Mouse (Mus musculus) gastrocnemius, postnatal 25 days (tissue): ENCODE data around the gene Pidd1. TPM values are rescaled to one million over a fixed set of nuclear protein-coding genes. Genes with fewer than 3 reads are reported as not detected.

Source experiments
- DNase-seq: peaks from one replicate; pipeline ENCODE4 v3.0.0; 2022
- total RNA-seq, 2 experiments: library from RNA; stranded (reverse); gene quantifications; 1 replicate in 1 of 2; 2 replicates in 1 of 2; pipeline ENCODE4 v1.2.3; 2021

The Pidd1 gene
- total RNA-seq, 2 experiments from 2014 or later: 0.18 to 0.75 TPM

DNA sequence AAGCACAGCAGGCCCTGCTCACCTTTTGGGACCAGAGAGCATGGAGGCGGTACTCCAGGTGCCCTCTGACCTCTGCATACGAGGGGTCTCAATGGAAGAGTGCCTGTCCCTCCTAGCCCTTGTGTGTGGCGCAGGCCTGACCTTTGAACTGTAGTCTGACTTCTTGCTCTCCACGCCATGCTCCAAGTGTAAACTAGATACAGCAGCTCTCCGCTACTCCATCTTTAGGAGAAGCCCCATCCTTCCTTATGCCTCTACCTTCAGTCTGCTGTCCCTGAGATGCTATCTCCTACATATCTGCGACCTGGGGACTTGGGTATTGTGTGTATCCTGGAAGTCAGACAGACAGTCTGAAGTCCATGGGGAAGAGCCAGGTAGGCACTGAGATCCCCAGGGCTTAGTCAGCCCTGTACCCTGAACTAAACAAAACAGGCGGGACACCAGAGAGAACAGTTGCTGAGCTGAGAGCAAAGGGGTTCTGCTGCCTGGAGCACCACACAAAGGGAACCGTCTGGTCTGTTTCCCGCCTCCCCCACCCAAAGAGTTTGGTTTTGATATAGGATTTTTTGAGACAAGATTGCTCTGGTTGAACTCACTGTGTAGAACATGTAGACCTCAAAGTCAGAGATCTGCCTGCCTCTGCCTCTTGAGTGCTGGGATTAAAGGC lies 7.8 kb downstream of the Pidd1 start:
- DNase-seq: no peak

GRCm38 (mm10) chr7:141435129-141435855 lies 8.5 kb downstream of the Pidd1 start:
- DNase-seq: peak; percentile 60

- DNase-seq: peak; percentile 58
These were observed 9.4 kb downstream of the Pidd1 start for GRCm38 (mm10) chr7:141434464-141434863.

- DNase-seq: no peak
These were observed 10.1 kb downstream of the Pidd1 start for GRCm38 (mm10) chr7:141433517-141434400.

DNA sequence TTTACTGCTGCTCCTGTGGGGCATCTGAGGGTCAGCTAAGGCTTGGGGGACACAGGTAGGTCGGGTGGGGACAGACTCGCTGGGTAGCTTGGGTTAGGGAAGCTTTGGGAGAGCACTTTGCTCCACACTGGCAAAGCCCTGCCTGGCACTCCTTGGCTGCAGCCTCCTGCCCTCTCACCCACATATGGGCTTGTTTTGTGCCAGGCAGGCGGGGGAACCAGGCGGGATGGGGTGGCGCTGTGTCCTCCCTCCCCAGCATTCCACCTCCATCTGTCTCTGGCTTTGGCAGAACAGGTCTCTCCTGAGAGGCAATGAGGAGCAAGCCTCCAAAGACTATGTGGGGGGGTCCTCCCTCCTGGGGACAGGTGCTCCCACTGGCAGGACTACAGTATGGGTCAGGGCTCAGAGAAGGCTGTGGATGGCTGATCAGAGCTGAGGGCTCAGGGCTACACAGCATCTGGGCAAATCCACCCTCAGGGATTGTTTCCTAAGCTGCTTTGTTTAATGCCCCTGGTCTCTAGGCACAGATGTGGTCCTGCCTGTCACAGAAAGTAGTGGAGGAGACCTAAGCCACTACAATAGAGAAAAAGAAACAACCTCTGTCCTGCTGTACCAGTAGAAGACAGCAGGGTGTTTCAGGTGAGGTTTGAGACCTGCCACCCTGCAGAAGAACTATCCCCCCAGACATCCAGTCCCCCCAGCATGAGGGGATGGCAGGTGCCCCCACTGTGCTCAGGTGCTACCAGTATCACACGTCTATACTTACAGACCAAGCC lies 10.9 kb downstream of the Pidd1 start:
- DNase-seq: peak; percentile 83

DNA sequence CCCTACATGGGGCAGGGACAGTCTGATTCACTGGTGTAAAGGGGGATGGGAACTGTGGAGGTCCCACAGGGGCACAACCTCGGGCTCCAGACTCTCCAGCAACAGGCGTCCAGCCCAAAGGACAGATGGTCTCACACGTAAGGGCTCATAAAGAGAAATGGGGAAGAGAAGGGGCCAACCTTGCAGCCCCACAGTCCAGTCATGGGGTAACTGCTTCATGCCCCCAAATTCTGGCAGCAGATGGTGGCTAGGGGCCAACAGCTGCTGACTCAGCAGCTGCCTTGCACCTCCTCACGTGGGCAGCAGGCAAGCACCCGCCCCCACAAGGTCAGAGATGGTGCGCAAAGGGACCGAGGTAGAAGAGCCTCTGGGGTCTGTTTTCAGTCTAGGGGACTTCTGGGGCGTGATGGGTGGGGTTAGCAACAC lies 11.6 kb downstream of the Pidd1 start:
- no peak for DNase-seq

DNA sequence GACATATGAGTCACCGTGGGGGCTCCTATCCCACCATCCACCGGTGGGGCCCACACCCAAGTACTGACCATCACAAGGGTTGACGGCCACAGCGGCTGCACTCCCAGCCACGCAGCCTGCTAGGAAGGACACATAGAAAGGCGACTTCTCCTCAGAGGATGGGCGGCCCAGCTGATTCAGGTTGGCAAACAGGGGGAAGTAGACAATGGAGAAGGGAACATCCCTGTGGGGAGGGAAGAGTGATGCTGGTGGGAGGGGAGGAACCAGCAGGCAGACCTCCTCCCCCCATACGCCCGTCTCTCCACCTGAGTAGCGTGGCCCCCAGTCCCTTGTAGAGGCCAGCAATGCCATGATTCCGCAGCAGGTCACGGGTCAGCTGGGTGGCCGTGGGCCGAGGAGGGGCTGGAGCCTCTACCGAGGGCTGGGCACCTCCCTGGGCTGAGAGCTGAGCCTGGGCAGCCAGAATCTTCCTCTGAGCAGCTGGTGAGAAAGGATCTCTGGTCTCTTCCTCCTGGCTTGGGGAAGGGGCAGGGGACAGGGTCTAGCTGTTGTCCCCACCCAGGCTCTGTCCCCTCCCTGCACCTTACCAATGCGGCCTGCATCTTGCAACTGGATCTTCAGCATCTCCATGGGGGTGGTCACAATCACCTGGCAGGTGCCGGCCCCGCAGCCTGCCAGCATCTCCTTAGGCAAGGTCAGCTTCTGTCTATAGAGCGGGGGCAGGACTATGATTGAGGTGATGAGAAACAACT lies 12.2 kb downstream of the Pidd1 start:
- no peak for DNase-seq

- no peak for DNase-seq
These were observed 13.1 kb downstream of the Pidd1 start for GRCm38 (mm10) chr7:141430585-141431240.

DNA sequence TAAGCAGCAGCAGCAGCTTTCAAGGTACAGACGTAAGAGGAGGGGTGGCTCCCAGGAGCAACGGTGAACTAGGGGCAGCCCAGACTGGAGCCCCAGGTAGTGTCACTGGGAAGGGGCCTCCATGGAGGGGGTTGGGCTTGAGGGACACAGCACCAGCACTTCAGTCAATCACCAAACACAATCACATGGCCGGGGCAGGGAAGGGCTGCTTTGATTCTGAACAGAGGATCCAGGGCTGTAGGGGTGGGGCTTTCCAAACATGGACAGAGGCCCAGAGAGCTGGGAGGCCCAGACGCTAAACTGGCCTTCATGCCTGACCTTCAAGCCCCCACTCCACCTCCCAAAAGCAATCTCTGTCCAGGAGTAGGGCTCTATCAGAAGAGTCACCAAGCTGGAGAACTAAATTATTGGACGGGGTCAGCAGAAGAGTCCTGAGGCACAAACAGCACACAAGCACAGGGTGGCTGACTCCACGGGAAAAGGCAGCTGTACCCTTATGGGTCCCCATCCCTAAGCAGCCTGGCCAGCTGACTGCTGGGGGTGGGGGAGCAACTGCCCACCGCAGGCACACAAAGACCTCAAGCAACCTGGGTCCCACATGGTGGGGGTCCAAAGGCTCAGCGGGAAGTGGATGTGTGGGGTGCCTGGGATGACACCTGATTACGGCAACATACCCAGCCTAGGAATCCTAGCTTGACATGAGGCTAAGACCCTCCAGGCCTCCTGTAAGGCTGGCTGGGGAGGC lies 13.8 kb downstream of the Pidd1 start:
- no peak for DNase-seq

DNA sequence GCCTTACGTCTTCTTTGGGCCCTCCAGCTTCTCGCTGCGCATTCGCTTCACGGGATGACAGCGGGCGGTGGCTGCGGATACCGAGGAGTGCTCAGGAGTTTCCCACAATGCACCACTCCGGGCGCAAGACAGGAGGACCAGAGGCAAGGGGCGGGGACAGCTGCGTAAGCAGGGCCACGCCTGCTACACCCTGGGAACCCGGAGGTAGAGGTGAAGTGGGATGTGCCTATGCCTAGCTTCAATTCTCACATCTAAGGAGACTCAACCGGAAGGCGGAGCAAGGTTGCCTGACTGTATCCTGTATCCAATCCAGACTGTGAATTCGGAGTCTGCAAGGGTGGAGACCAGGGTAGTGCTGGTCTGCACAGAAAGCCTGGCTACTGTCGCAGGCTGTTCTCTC lies 14.5 kb downstream of the Pidd1 start, which contains the start of gene Cend1:
TSS of gene Cend1 (minus strand) at position 182 of the 400 bp plus-strand sequence.
- no peak for DNase-seq

GRCm38 (mm10) chr7:141428701-141429100 lies 15.1 kb downstream of the Pidd1 start:
- no peak for DNase-seq

DNA sequence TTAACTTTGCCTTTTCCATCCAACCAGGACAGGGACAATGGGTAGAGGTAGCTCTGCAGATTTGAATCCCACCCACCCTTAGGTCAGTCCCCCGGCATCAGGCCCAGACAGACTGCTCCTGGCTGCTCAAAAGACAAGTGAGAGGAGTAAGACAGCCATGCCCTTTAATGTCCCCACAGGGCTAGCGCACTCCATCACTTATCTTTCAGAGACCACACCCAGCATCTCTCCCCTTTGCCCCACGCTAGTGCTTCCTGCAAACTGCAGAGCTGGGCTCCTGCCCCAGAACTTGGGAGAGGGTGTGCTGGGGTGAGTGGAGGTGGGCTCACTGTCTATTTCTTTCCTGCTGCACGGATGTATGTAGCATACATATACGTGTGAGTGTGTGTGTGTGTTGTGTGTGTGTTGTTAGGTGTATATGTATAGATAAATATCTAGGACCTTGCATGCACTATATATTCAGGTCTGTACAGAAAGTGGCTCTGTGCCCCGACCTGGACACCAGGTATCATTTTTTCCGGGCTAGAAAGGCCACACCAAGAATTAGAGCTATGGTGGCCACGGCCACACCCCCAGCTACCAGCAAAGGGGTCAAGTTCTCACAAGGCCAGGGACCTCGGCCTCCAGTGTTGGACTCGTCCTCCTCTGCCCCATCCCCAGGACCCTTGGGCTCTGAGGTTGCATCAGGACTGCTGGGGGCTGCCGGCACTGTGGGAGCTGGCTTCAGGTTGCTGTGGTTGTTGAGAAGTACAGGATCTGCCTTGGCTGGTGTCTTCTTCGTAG lies 16.7 kb downstream of the Pidd1 start:
- no peak for DNase-seq

GRCm38 (mm10) chr7:141423811-141424210 lies 20.0 kb downstream of the Pidd1 start:
- no peak for DNase-seq

DNA sequence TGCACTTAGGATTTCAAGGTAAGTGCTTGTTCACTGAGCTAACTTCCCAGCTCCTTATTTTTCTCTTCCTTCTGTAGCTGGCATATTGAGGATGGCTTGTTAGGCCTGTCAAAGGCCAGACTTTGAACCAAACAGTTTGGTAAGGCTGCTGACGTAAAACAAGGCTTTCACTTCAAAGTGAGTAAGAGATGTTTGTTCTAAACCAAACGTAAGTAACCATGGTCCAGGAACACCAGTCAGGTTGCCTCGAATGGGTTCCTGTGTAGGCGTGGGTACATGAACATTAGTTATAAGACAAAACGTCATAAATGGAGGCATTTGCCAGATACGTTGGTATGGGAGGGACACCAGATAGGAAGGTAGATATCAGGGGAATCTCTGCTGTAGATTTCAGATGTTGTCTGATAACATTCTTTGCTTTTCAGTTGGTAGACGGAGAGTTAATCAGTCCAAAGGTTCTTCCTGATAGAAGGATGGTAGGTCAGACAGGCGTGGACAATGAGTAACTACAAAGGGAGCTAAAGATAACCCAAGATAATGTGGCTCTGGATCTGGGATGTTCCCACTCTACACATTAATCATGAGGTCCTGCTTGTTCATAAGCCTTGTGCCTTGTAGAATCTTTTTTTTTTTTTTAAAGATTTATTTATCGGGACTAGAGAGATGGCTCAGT lies 23.7 kb downstream of the Pidd1 start:
- no peak for DNase-seq

DNA sequence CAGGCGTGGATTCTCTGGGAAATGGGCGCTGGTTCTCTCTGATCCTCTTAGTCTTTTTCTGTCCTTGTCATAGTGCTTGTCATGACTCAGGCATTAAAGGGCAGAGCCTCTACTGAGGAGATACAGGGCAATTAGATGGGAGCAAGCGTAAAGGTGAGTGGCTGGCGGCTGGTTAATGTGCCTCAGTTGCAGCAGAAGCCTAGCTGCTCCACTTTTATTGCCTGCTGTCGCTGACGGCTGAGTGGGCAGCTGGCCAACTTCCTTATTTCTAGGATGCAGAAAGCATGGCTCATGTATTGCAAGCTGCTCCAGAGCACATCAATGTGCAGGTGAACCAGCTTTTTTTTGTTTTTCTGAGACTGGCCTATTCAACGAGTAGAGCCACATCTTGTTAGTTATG lies 24.9 kb downstream of the Pidd1 start:
- DNase-seq: no peak

DNA sequence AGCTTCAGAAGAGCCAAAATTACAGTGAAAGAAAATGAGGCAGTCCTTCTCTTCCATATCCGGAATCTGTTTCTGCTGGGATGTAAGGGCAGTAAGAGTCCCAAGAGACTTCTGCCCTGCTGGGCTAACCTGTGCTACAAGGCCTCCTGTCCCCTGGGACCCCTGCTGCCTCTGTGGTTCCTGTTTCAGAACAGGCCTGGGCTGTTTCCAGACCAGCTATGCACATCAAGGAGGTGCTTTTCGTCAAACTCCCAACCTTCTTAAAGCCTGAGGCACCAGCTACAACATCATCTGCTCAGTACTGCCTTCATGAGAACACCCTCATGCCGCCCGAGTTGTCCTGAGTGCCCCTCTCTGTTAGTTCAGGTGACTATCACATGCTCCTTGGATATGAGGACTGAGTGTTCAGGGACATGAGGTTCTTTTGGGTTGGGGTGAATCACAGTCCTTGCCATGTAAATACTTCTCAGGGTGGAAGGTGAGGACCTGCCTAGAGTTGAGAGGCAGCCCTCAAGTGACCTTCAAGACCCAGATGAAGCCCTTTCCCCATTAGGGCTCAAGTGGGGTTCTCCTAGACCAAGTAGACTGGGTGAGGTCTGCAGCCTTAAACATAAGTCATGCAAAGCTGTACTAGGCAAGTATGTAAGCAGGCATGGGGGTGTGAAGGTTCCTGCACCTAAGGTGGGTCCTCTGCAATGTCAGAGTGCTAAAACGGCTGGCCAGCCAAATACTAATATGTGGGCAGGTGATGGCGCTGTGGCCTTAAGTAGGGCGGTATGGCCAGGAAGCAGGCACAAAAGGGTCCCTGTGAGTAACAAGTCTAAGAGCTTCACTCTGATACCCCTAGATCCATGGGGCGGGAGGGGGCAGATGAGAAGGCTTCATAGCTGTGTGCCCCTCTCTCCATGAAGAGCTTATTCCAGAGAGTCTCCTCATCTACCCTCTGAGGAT lies 25.8 kb downstream of the Pidd1 start:
- no peak for DNase-seq

DNA sequence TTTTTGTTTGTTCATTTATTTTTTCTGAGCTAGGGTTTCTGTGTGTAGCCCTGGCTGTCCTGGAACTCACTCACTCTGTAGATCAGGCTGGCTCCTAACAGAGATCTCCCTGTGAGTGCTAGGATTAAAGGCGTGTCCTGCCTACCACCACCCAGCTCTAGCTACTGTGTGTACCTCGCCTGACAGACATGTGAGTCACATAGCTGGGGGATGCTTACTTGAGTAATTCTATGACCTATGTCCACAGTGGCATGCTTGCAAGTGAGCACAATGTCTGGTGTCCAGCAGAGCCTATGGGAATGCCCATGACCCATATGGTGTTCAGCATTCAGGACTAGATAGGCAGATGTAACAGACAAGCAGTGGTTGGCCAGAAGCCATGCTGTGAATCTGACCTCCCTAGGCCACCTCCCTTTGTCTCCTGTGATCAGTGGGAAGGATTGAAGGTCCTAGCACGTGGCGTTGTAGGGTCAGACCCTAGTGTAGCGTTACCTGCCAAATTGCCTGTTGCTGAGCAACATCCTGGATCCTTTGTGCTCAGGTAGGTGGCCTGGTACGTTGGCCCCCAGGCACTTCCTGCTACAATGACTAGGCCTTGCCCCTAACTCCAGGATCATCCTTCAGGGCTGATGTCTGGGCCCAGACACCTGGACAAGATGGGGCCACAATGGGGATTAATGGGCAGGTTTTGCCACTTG lies 27.5 kb downstream of the Pidd1 start:
- no peak for DNase-seq
